28 mouse cellular contexts compared by ENCODE assay signal in genomic region chr9:70919271-70919670, GRCm38 (mm10). TPM values are rescaled to one million over a fixed set of nuclear protein-coding genes. Genes with fewer than 3 reads are reported as not detected.
DNase-seq lines count a peak whose midpoint lies in the region; ATAC-seq and TF ChIP-seq lines count a peak whose summit lies in the region.
"Had no signal": no experiment of that assay in that cellular context is flagged by ENCODE, and none has a peak within 500 bp of the region (broad histone marks: within the 10 kb centered on the region; RNA-seq: fewer than 3 reads in every experiment).

No protein-coding gene starts in this region.

- no peaks in the 10 kb centered on the region for H3K9me3 ChIP-seq in embryonic facial prominence, embryonic 13.5 days
- no peaks in the 10 kb centered on the region for H3K9me3 ChIP-seq in embryonic facial prominence, embryonic 10.5 days
- no peaks in the 10 kb centered on the region for H3K9me3 ChIP-seq in liver, embryonic 11.5 days (ENCODE audit: control insufficient read depth, low read length)
- H3K9me3 ChIP-seq in neural tube, embryonic 13.5 days: no peaks in the 10 kb centered on the region
- no peaks in the 10 kb centered on the region for H3K9me3 ChIP-seq in neural tube, embryonic 15.5 days (replicated peaks)
- H3K9me3 ChIP-seq: embryonic facial prominence, embryonic 12.5 days; forebrain, embryonic 10.5 days; forebrain, embryonic 13.5 days; heart, embryonic 12.5 days; heart, embryonic 15.5 days; hindbrain, embryonic 10.5 days; hindbrain, embryonic 13.5 days had no signal

- no peak overlapping the region for H3K4me2 ChIP-seq in embryonic facial prominence, embryonic 13.5 days
- H3K4me2 ChIP-seq in liver, embryonic 11.5 days: no peak overlapping the region
- H3K4me2 ChIP-seq in neural tube, embryonic 13.5 days: no peak overlapping the region
- no peak overlapping the region for H3K4me2 ChIP-seq in neural tube, embryonic 15.5 days
- H3K4me2 ChIP-seq: embryonic facial prominence, embryonic 12.5 days; forebrain, embryonic 13.5 days; heart, embryonic 12.5 days; heart, embryonic 15.5 days; hindbrain, embryonic 13.5 days had no signal

- no peak for DNase-seq in embryonic facial prominence, embryonic 10.5 days (ENCODE audit: low spot score)
- peak; percentile 61 for DNase-seq in liver, adult 2 months (ENCODE audit: extremely low read depth, low read depth, low spot score)
- DNase-seq in liver, embryonic 11.5 days (ENCODE audit: low spot score): no peak
- no peak for DNase-seq in neural tube, embryonic 10.5 days (ENCODE audit: extremely low spot score, low spot score)
- no peak for DNase-seq in ovary, postnatal 14 days (ENCODE audit: low spot score)
- DNase-seq: adrenal gland, adult 8-10 months; adrenal gland, postnatal 25 days; cerebellum, adult 11-12 months; cerebellum, adult 8-10 months; cerebellum, postnatal 14 days; gastrocnemius, postnatal 10 days; gastrocnemius, postnatal 36 days; heart, postnatal 10 days; heart, postnatal 36 days had no signal

- ATAC-seq in embryonic facial prominence, embryonic 13.5 days (ENCODE audit: insufficient number of reproducible peaks, insufficient read depth, low FRiP score, low TSS enrichment, low read depth): no peak
- ATAC-seq in liver, embryonic 11.5 days (replicated peaks; ENCODE audit: low FRiP score): no peak
- ATAC-seq in neural tube, embryonic 13.5 days (ENCODE audit: low read depth): no peak
- ATAC-seq in neural tube, embryonic 15.5 days (ENCODE audit: low FRiP score): no peak
- ATAC-seq: activated CD4-positive, CD25-positive, alpha-beta regulatory T cell, adult 4 months; forebrain, embryonic 13.5 days; forebrain, embryonic 16.5 days had no signal

- H3K27ac ChIP-seq in embryonic facial prominence, embryonic 13.5 days: 0 out of 2 replicates have a peak overlapping the region, but pooled peaks have one; percentile 12
- no peak overlapping the region for H3K27ac ChIP-seq in embryonic facial prominence, embryonic 10.5 days (replicated peaks)
- H3K27ac ChIP-seq in liver, adult 2 months (replicated peaks; ENCODE audit: insufficient read depth, low read depth, low read length): no peak overlapping the region
- no peak overlapping the region for H3K27ac ChIP-seq in liver, embryonic 11.5 days (ENCODE audit: low read depth, low read length)
- H3K27ac ChIP-seq in neural tube, embryonic 13.5 days (replicated peaks): peak overlapping the region; percentile 73
- H3K27ac ChIP-seq in neural tube, embryonic 15.5 days (replicated peaks): 0 out of 2 replicates have a peak overlapping the region, but pooled peaks have one; percentile 46
- H3K27ac ChIP-seq: embryonic facial prominence, embryonic 12.5 days; forebrain, embryonic 10.5 days; forebrain, embryonic 13.5 days; heart, embryonic 15.5 days; hindbrain, embryonic 10.5 days; hindbrain, embryonic 13.5 days had no signal

- TF ChIP-seq POLR2A in liver, adult 2 months (IDR thresholded peaks at IDR 0.05; ENCODE audit: extremely low read depth, insufficient read depth, low read length): no peak

- no peaks in the 10 kb centered on the region for H3K27me3 ChIP-seq in embryonic facial prominence, embryonic 13.5 days
- H3K27me3 ChIP-seq in embryonic facial prominence, embryonic 10.5 days (replicated peaks; ENCODE audit: low read depth, poor library complexity, severe bottlenecking): no peaks in the 10 kb centered on the region
- no peaks in the 10 kb centered on the region for H3K27me3 ChIP-seq in liver, adult 2 months (ENCODE audit: control insufficient read depth, insufficient read depth, low read length)
- H3K27me3 ChIP-seq in liver, embryonic 11.5 days (replicated peaks; ENCODE audit: control insufficient read depth, insufficient read depth, low read length): no peaks in the 10 kb centered on the region
- H3K27me3 ChIP-seq in neural tube, embryonic 13.5 days: no peaks in the 10 kb centered on the region
- H3K27me3 ChIP-seq in neural tube, embryonic 15.5 days (replicated peaks): no peaks in the 10 kb centered on the region
- H3K27me3 ChIP-seq: embryonic facial prominence, embryonic 12.5 days; forebrain, embryonic 13.5 days; heart, embryonic 12.5 days; heart, embryonic 15.5 days; hindbrain, embryonic 13.5 days had no signal

- H3K9ac ChIP-seq in embryonic facial prominence, embryonic 13.5 days: no peak overlapping the region
- H3K9ac ChIP-seq in liver, adult 2 months (ENCODE audit: low read depth, low read length): no peak overlapping the region
- no peak overlapping the region for H3K9ac ChIP-seq in liver, embryonic 11.5 days (ENCODE audit: low read depth, low read length)
- H3K9ac ChIP-seq in neural tube, embryonic 13.5 days: no peak overlapping the region
- H3K9ac ChIP-seq in neural tube, embryonic 15.5 days (replicated peaks): no peak overlapping the region
- H3K9ac ChIP-seq: embryonic facial prominence, embryonic 12.5 days; forebrain, embryonic 13.5 days; heart, embryonic 12.5 days; heart, embryonic 15.5 days; hindbrain, embryonic 13.5 days had no signal

- H3K79me2 ChIP-seq in liver, adult 2 months (ENCODE audit: control insufficient read depth, insufficient read depth, low read length): peaks cover 54% of the 10 kb centered on the region

- WGBS in embryonic facial prominence, embryonic 13.5 days: 75% methylated on average over 3 of the region's 3 CpGs
- WGBS in embryonic facial prominence, embryonic 10.5 days: 83% methylated on average over 3 of the region's 3 CpGs
- 67% methylated on average over 3 of the region's 3 CpGs for WGBS in liver, adult 2 months
- WGBS in liver, embryonic 11.5 days: 87% methylated on average over 3 of the region's 3 CpGs
- WGBS in neural tube, embryonic 13.5 days: 83% methylated on average over 3 of the region's 3 CpGs
- WGBS in neural tube, embryonic 15.5 days: 76% methylated on average over 3 of the region's 3 CpGs

- no peak overlapping the region for H3K4me3 ChIP-seq in embryonic facial prominence, embryonic 13.5 days
- no peak overlapping the region for H3K4me3 ChIP-seq in embryonic facial prominence, embryonic 10.5 days
- H3K4me3 ChIP-seq in liver, adult 2 months (ENCODE audit: insufficient read depth, low read depth, low read length): no peak overlapping the region
- no peak overlapping the region for H3K4me3 ChIP-seq in liver, embryonic 11.5 days (ENCODE audit: low read depth, low read length)
- no peak overlapping the region for H3K4me3 ChIP-seq in neural tube, embryonic 13.5 days
- no peak overlapping the region for H3K4me3 ChIP-seq in neural tube, embryonic 15.5 days (replicated peaks)
- H3K4me3 ChIP-seq: embryonic facial prominence, embryonic 12.5 days; forebrain, embryonic 10.5 days; forebrain, embryonic 13.5 days; heart, embryonic 12.5 days; heart, embryonic 15.5 days; hindbrain, embryonic 10.5 days; hindbrain, embryonic 13.5 days had no signal

- TF ChIP-seq CTCF in liver, adult 2 months (IDR thresholded peaks at IDR 0.05; ENCODE audit: low read depth, low read length): no peak

- H3K36me3 ChIP-seq in embryonic facial prominence, embryonic 13.5 days: no peaks in the 10 kb centered on the region
- no peaks in the 10 kb centered on the region for H3K36me3 ChIP-seq in embryonic facial prominence, embryonic 10.5 days (replicated peaks)
- no peaks in the 10 kb centered on the region for H3K36me3 ChIP-seq in liver, adult 2 months (ENCODE audit: control insufficient read depth, insufficient read depth, low read length)
- H3K36me3 ChIP-seq in liver, embryonic 11.5 days (ENCODE audit: control insufficient read depth, insufficient read depth, low read length): no peaks in the 10 kb centered on the region
- H3K36me3 ChIP-seq in neural tube, embryonic 13.5 days: no peaks in the 10 kb centered on the region
- H3K36me3 ChIP-seq in neural tube, embryonic 15.5 days: no peaks in the 10 kb centered on the region
- H3K36me3 ChIP-seq: embryonic facial prominence, embryonic 12.5 days; forebrain, embryonic 10.5 days; heart, embryonic 12.5 days; heart, embryonic 15.5 days; hindbrain, embryonic 10.5 days; hindbrain, embryonic 13.5 days had no signal

- H3K4me1 ChIP-seq in embryonic facial prominence, embryonic 13.5 days: peaks cover 15% of the 10 kb centered on the region
- peaks cover 30% of the 10 kb centered on the region for H3K4me1 ChIP-seq in embryonic facial prominence, embryonic 10.5 days
- peaks cover 46% of the 10 kb centered on the region for H3K4me1 ChIP-seq in liver, adult 2 months (ENCODE audit: control insufficient read depth, insufficient read depth, low read length)
- H3K4me1 ChIP-seq in liver, embryonic 11.5 days (replicated peaks; ENCODE audit: control insufficient read depth, insufficient read depth, low read length): peaks cover 68% of the 10 kb centered on the region
- H3K4me1 ChIP-seq in neural tube, embryonic 13.5 days (replicated peaks): peaks cover 44% of the 10 kb centered on the region
- H3K4me1 ChIP-seq in neural tube, embryonic 15.5 days: peaks cover 27% of the 10 kb centered on the region

RNA-seq across cellular contexts. Expression of gene Lipc, which starts 32.8 kb away (rescaled TPM):
- 0.27 and 0.70 TPM in 2 replicates for polyA plus RNA-seq in embryonic facial prominence, embryonic 13.5 days (2015; fragmentation: Nextera tagmentation; extraction: Ambion mirVana)
- not detected in 2 replicates for polyA plus RNA-seq in embryonic facial prominence, embryonic 10.5 days (2016; fragmentation: Nextera tagmentation; extraction: Ambion mirVana)
- total RNA-seq in liver, adult 2 months (2014; rRNA removed): 232 and 384 TPM in 2 replicates
- 204 and 210 TPM in 2 replicates for polyA plus RNA-seq in liver, adult 2 months (2012; rRNA removed)
- 15.0 and 16.7 TPM in 2 replicates for polyA plus RNA-seq in liver, embryonic 11.5 days (2014; fragmentation: Nextera tagmentation; extraction: Ambion mirVana)
- 0.36 TPM in 1 of 2 replicates, not detected in the other for polyA plus RNA-seq in neural tube, embryonic 13.5 days (2015; fragmentation: Nextera tagmentation; extraction: Ambion mirVana)
- polyA plus RNA-seq in neural tube, embryonic 15.5 days (2015; fragmentation: Nextera tagmentation; extraction: Ambion mirVana): 0.35 TPM in 1 of 2 replicates, not detected in the other
- total RNA-seq: adrenal gland, postnatal 25 days; gastrocnemius, adult 18-20 months; gastrocnemius, postnatal 36 days; granulocyte monocyte progenitor cell, adult 5-6 weeks; heart, postnatal 36 days had no signal
- polyA plus RNA-seq: embryonic facial prominence, embryonic 12.5 days; forebrain, embryonic 10.5 days; forebrain, embryonic 13.5 days; hindbrain, embryonic 10.5 days; hindbrain, embryonic 13.5 days had no signal

Comparison
In these comparisons a context has a peak if more than half of its experiments do, and no peak if none do; other contexts are left out.
1. H3K27ac ChIP-seq: peak in embryonic facial prominence, embryonic 13.5 days (single experiment), neural tube, embryonic 13.5 days (single experiment) and neural tube, embryonic 15.5 days (single experiment); none in embryonic facial prominence, embryonic 10.5 days (single experiment), liver, adult 2 months (single experiment) and liver, embryonic 11.5 days (single experiment).
2. RNA of gene Lipc, which starts 32.8 kb away (polyA plus RNA-seq): 204 to 210 TPM in liver, adult 2 months; 15.0 to 16.7 TPM in liver, embryonic 11.5 days, 0.36 TPM in neural tube, embryonic 13.5 days, 0.35 TPM in neural tube, embryonic 15.5 days, 0.27 to 0.70 TPM in embryonic facial prominence, embryonic 13.5 days and not detected in embryonic facial prominence, embryonic 10.5 days; every median in the first group is over 10 times any median in the second.